Mouse (Mus musculus) cortical plate, adult 2 months (tissue): Measurements from ENCODE around the gene Entpd7.

Source experiments
- CTCF ChIP-seq: fragments of 200-500 bp; IDR thresholded peaks from 2 replicates; pipeline ENCODE4 v1.5.1; 2011; ENCODE audit warnings: mild to moderate bottlenecking, control low read depth, low read length; ENCODE audit not compliant: insufficient read depth; ENCODE audit errors: extremely low read depth
- POLR2A ChIP-seq: fragments of 200-500 bp; IDR thresholded peaks from 2 replicates; pipeline ENCODE4 v1.6.1; 2011; ENCODE audit warnings: mild to moderate bottlenecking, low read length, control low read depth; ENCODE audit not compliant: insufficient read depth; ENCODE audit errors: extremely low read depth

- TF ChIP-seq CTCF = no peak
- TF ChIP-seq POLR2A = no peak
These were observed 15.8 kb upstream of the Entpd7 start for GRCm38 (mm10) chr19:43673513-43674315.
